Mouse (Mus musculus) CH12.LX (cell line): ENCODE measurements around the gene Abcb8.

Source experiments
- CTCF ChIP-seq, 2 experiments: IDR thresholded peaks in 1 of 2; conservative IDR thresholded peaks in 1 of 2; 2 replicates each; pipeline ENCODE4 v1.5.1; 2011 to 2012; ENCODE audit warnings: low read depth in 2 of 2, low read length in 2 of 2, improper control_type of control experiment in 1 of 2, inconsistent platforms in 1 of 2, mild to moderate bottlenecking in 1 of 2, moderate library complexity in 1 of 2
- ELF1 ChIP-seq: IDR thresholded peaks from 2 replicates; pipeline ENCODE4 v1.6.1; 2014; ENCODE audit warnings: low read depth, mild to moderate bottlenecking, inconsistent platforms, low read length, improper control_type of control experiment
- EP300 ChIP-seq: IDR thresholded peaks from 2 replicates; pipeline ENCODE4 v1.6.1; 2011; ENCODE audit warnings: low read length, improper control_type of control experiment
- JUND ChIP-seq: conservative IDR thresholded peaks from 2 replicates; pipeline ENCODE4 v1.6.1; 2011; ENCODE audit warnings: low read depth, low read length, improper control_type of control experiment

GRCm38 (mm10) chr5:24452030-24452690 lies 58.7 kb downstream of the Abcb8 start, which contains the start of gene Agap3:
- no peak for TF ChIP-seq JUND
- TF ChIP-seq CTCF (conservative IDR thresholded peaks at IDR 0.05 in 1 of 2, IDR thresholded peaks at IDR 0.05 in 1 of 2; ENCODE audit: low read depth in 2 of 2, low read length in 2 of 2): no peak
- no peak for TF ChIP-seq ELF1
- no peak for TF ChIP-seq EP300
